Mouse (Mus musculus) megakaryocyte, embryonic 14.5 days (primary cell): ENCODE measurements around the gene Olfr557. TPM values are rescaled to one million over a fixed set of nuclear protein-coding genes. Genes with fewer than 3 reads are reported as not detected.

Experiments
- H3K27me3 ChIP-seq: replicated peaks from 2 replicates; pipeline ENCODE3; 2012; ENCODE audit warnings: inconsistent platforms
- H3K36me3 ChIP-seq: replicated peaks from 2 replicates; pipeline ENCODE3; 2012; ENCODE audit warnings: low read length, inconsistent platforms, mixed read lengths
- H3K4me1 ChIP-seq: 2 replicates; pipeline ENCODE4 v1.6.1; 2012; ENCODE audit warnings: inconsistent platforms
- H3K4me3 ChIP-seq: replicated peaks from 2 replicates; pipeline ENCODE3; 2012; ENCODE audit warnings: moderate library complexity, mild to moderate bottlenecking, inconsistent platforms
- H3K9me3 ChIP-seq: 2 replicates; pipeline ENCODE4 v1.6.1; 2012; ENCODE audit warnings: inconsistent platforms
- FLI1 ChIP-seq: IDR thresholded peaks from 2 replicates; pipeline ENCODE4 v1.6.1; 2012; ENCODE audit warnings: low read length, inconsistent platforms, mixed read lengths
- GATA1 ChIP-seq: IDR thresholded peaks from 3 replicates; pipeline ENCODE4 v1.6.1; 2012; ENCODE audit warnings: mixed read lengths, low read length, inconsistent platforms, borderline replicate concordance
- polyA plus RNA-seq: library from polyadenylated mRNA; stranded (reverse); fragments of >175 nt; gene quantifications from 2 replicates; pipeline ENCODE4 v1.2.3, GENCODE M21; 2012; ENCODE audit warnings: low replicate concordance; ENCODE audit not compliant: insufficient read depth

The Olfr557 gene
- polyA plus RNA-seq, 1 experiment: not detected

DNA sequence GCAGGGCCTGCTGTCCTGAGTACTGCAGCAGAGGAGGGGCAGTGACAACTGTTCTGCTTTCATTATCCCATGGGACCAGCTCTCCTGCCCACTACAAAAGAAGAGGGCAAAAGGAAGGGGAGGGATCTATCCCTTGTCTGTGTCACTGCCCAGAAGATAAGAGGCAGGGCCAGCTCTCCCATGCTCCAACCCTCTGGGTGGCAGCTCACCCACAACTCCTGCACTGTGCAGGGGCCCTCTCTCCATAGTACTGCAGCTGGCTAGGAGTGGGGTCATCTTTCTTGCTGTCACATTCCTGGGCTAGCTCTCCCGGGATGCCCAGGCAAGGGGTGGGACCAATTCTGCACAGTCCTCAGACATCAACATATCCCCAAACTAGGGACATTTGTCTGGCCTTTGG is 38.1 kb downstream of the Olfr557 start:
- TF ChIP-seq GATA1 (no peak), FLI1 (no peak)
- no peaks in the 10 kb centered on the region for H3K36me3 ChIP-seq

DNA sequence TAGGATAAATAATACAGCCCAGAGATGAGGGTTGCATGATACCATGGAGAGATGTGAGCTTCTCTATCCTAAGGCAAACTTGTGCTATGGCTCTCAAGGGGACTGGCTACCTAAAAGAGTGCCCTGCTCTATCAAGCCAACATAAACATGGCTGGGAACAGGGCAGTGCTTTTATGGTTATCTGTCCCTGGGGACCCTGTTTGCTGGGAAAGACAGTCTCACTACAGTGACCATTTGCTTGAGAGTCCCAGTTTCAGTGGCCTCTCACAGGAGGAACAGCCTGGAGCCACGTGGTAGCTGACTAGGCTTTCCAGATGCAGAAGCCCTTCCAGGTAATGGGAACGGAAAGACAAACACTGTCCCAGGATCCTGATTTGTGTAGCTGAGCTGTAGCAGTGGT is 42.0 kb downstream of the Olfr557 start:
- H3K4me1 ChIP-seq: peaks cover 4% of the 10 kb centered on the region; the same call in 1 of the 2 replicates
- no peaks in the 10 kb centered on the region for H3K36me3 ChIP-seq
- no peak overlapping the region for H3K4me3 ChIP-seq
- no peaks in the 10 kb centered on the region for H3K27me3 ChIP-seq
- TF ChIP-seq GATA1 (no peak), FLI1 (no peak)
- H3K9me3 ChIP-seq: no peaks in the 10 kb centered on the region

More for the DNA sequence above, 38.1 kb downstream of the Olfr557 start:
- Histone ChIP-seq H3K27me3 (no peaks in the 10 kb centered on the region), H3K4me3 (no peak overlapping the region), H3K4me1 (peaks cover 4% of the 10 kb centered on the region; the same call in 1 of the 2 replicates), H3K9me3 (no peaks in the 10 kb centered on the region)

Other genes starting within 250 kb of the Olfr557 start
- not detected in 2 replicates for gene Olfr543, start 214.2 kb upstream of the Olfr557 start, polyA plus RNA-seq
- gene Olfr544, start 207.6 kb upstream of the Olfr557 start, polyA plus RNA-seq: not detected in 2 replicates
- gene Olfr545, start 196.3 kb upstream of the Olfr557 start, polyA plus RNA-seq: not detected in 2 replicates
- not detected in 2 replicates for gene Olfr547, start 161.2 kb upstream of the Olfr557 start, polyA plus RNA-seq
- not detected in 2 replicates for gene Olfr548-ps1, start 155.0 kb upstream of the Olfr557 start, polyA plus RNA-seq
- gene Olfr549, start 146.0 kb upstream of the Olfr557 start, polyA plus RNA-seq: not detected in 2 replicates
- gene Trim21, start 130.4 kb upstream of the Olfr557 start, polyA plus RNA-seq: 0.60 and 3.0 TPM in 2 replicates
- not detected in 2 replicates for gene Olfr550, start 124.5 kb upstream of the Olfr557 start, polyA plus RNA-seq
- not detected in 2 replicates for gene Olfr551, start 104.0 kb upstream of the Olfr557 start, polyA plus RNA-seq
- gene Olfr552, start 98.1 kb upstream of the Olfr557 start, polyA plus RNA-seq: 0.06 and 3.2 TPM in 2 replicates
- not detected in 2 replicates for gene Olfr553, start 77.7 kb upstream of the Olfr557 start, polyA plus RNA-seq
- gene Olfr554, start 57.5 kb upstream of the Olfr557 start, polyA plus RNA-seq: not detected in 2 replicates
- not detected in 2 replicates for gene Olfr555, start 37.1 kb upstream of the Olfr557 start, polyA plus RNA-seq
- gene Olfr556, start 31.0 kb upstream of the Olfr557 start, polyA plus RNA-seq: not detected in 2 replicates
- 0.73 and 1.0 TPM in 2 replicates for gene Trim68, start 8.6 kb upstream of the Olfr557 start, polyA plus RNA-seq
- gene Olfr558, start 6.3 kb downstream of the Olfr557 start, polyA plus RNA-seq: not detected in 2 replicates
- not detected in 2 replicates for gene Olfr33, start 23.2 kb downstream of the Olfr557 start, polyA plus RNA-seq
- not detected in 2 replicates for gene Olfr559, start 31.6 kb downstream of the Olfr557 start, polyA plus RNA-seq
- 0.17 TPM in 1 of 2 replicates, not detected in the other for gene Olfr560, start 63.5 kb downstream of the Olfr557 start, polyA plus RNA-seq
- not detected in 2 replicates for gene Olfr78, start 63.6 kb downstream of the Olfr557 start, polyA plus RNA-seq
- not detected in 2 replicates for gene Olfr561, start 75.3 kb downstream of the Olfr557 start, polyA plus RNA-seq
- not detected in 2 replicates for gene Olfr564, start 107.6 kb downstream of the Olfr557 start, polyA plus RNA-seq
- gene Olfr566, start 162.9 kb downstream of the Olfr557 start, polyA plus RNA-seq: not detected in 2 replicates
- not detected in 2 replicates for gene Olfr568, start 181.2 kb downstream of the Olfr557 start, polyA plus RNA-seq
- not detected in 2 replicates for gene Olfr569, start 195.0 kb downstream of the Olfr557 start, polyA plus RNA-seq
- not detected in 2 replicates for gene Olfr570, start 198.7 kb downstream of the Olfr557 start, polyA plus RNA-seq
- not detected in 2 replicates for gene Olfr571, start 221.6 kb downstream of the Olfr557 start, polyA plus RNA-seq
- gene Olfr572, start 228.5 kb downstream of the Olfr557 start, polyA plus RNA-seq: not detected in 2 replicates
- not detected in 2 replicates for gene Olfr573-ps1, start 246.7 kb downstream of the Olfr557 start, polyA plus RNA-seq